ENCODE assay signal across 8 mouse cellular contexts in the genomic region with DNA sequence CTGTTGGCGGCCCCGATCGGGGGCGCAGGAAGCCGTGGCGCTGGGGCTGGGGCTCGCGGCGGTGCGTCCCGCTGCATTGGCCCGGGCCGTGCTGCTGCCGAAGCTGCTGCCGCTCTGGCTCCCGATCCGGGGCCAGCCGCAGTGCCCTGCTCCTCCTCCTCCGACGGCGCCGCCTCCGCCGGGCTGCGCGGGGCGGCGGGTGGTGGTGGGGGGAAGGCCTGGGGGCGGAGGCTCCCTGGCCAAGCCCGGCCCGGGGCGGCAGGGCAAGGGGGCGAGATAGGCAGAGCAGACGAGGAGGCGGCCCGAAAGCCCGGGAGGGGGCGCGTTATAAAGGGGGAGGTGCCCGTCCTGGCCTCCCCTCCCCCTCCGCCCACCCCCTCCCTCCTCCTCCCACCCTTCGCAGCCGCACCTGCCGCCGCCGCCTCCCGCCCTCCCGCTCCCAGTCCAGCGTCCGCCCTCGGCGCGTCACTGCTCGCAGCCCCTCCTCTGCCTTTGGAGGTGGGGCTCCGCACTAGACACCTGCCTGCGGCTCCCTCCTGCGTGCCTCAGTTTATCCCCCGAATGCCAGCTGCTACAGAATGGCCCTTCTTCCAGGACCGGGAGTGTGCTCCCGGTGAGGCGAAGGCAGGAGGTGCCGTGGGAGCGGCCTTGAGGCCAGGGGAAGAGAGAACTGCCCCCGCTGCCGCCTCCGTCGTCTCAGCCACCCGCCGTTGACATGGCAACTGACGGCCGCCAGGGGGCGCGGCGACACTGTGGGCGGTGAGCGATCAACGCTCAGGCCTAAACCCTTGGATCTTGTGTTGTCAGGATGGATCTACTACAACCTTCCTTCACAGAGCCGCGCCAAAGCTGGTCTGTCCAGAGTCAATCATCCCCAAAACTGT. TPM values are rescaled to one million over a fixed set of nuclear protein-coding genes. Genes with fewer than 3 reads are reported as not detected.
A peak's percentile ranks its signal among the peaks of the same experiment; 100 is the strongest.
DNase-seq lines count a peak whose midpoint lies in the region; ATAC-seq and TF ChIP-seq lines count a peak whose summit lies in the region.

A gene (minus strand): TSS at position 143 of the 884 bp plus-strand sequence.

- peak; percentile 91 for ATAC-seq in embryonic facial prominence, embryonic 14.5 days (ENCODE audit: low read depth)
- peak; percentile 89 for ATAC-seq in limb, embryonic 14.5 days (ENCODE audit: low FRiP score, low read depth)
- ATAC-seq in midbrain, postnatal 0 days (ENCODE audit: low FRiP score) = peak; percentile 91

- H3K36me3 ChIP-seq in embryonic facial prominence, embryonic 14.5 days (ENCODE audit: control insufficient read depth, insufficient read depth, low read length) = peaks cover 25% of the 10 kb centered on the region
- peaks cover 31% of the 10 kb centered on the region for H3K36me3 ChIP-seq in limb, embryonic 14.5 days (ENCODE audit: control insufficient read depth, insufficient read depth, low read length)
- H3K36me3 ChIP-seq in midbrain, postnatal 0 days (ENCODE audit: insufficient read depth, low read length) = peaks cover 22% of the 10 kb centered on the region

- H3K9ac ChIP-seq in embryonic facial prominence, embryonic 14.5 days (ENCODE audit: low read depth, low read length) = peak within 1 kb of the TSS; percentile 86
- peak within 1 kb of the TSS; percentile 84 for H3K9ac ChIP-seq in limb, embryonic 14.5 days (ENCODE audit: low read depth, low read length, severe bottlenecking)
- peak within 1 kb of the TSS; percentile 86 for H3K9ac ChIP-seq in midbrain, postnatal 0 days (replicated peaks; ENCODE audit: low read length, poor library complexity, severe bottlenecking)

- H3K9me3 ChIP-seq in embryonic facial prominence, embryonic 14.5 days (ENCODE audit: control insufficient read depth, low read length) = no peaks in the 10 kb centered on the region
- no peaks in the 10 kb centered on the region for H3K9me3 ChIP-seq in limb, embryonic 14.5 days (ENCODE audit: control insufficient read depth, low read length)
- H3K9me3 ChIP-seq in midbrain, postnatal 0 days (ENCODE audit: low read length) = no peaks in the 10 kb centered on the region

- TF ChIP-seq CTCF in midbrain, postnatal 0 days (IDR thresholded peaks at IDR 0.05) = peak; percentile 99

- peak within 1 kb of the TSS; percentile 78 for H3K4me2 ChIP-seq in embryonic facial prominence, embryonic 14.5 days (ENCODE audit: low read depth, low read length)
- H3K4me2 ChIP-seq in limb, embryonic 14.5 days (replicated peaks; ENCODE audit: low read depth, low read length, severe bottlenecking) = peak within 1 kb of the TSS; percentile 79
- H3K4me2 ChIP-seq in midbrain, postnatal 0 days (ENCODE audit: low read depth, low read length, poor library complexity, severe bottlenecking) = peak within 1 kb of the TSS; percentile 97

- 0% methylated on average over 24 of the region's 79 CpGs for WGBS in embryonic facial prominence, embryonic 14.5 days
- WGBS in limb, embryonic 14.5 days = 2% methylated on average over 33 of the region's 79 CpGs
- WGBS in midbrain, postnatal 0 days = under 1% methylated on average over 37 of the region's 79 CpGs

- 0 out of 2 replicates have a peak, but pooled peaks cover 3% of the 10 kb centered on the region for H3K4me1 ChIP-seq in embryonic facial prominence, embryonic 14.5 days (ENCODE audit: control insufficient read depth, insufficient read depth, low read length)
- H3K4me1 ChIP-seq in limb, embryonic 14.5 days (ENCODE audit: control insufficient read depth, insufficient read depth, low read length) = peaks cover 16% of the 10 kb centered on the region
- peaks cover 8% of the 10 kb centered on the region; the same call in 1 of the 2 replicates for H3K4me1 ChIP-seq in midbrain, postnatal 0 days (ENCODE audit: insufficient read depth, low read length)

- H3K27ac ChIP-seq in embryonic facial prominence, embryonic 14.5 days (replicated peaks; ENCODE audit: low read depth, low read length) = peak within 1 kb of the TSS; percentile 95
- peak within 1 kb of the TSS; percentile 95 for H3K27ac ChIP-seq in limb, embryonic 14.5 days (replicated peaks; ENCODE audit: low read depth, low read length)
- peak within 1 kb of the TSS; percentile 92 for H3K27ac ChIP-seq in midbrain, postnatal 0 days (ENCODE audit: low read depth, low read length)

- TF ChIP-seq POLR2A in limb, embryonic 14.5 days (IDR thresholded peaks at IDR 0.05; ENCODE audit: borderline replicate concordance, extremely low read depth, insufficient read depth, insufficient read length) = no peak

- peak within 1 kb of the TSS; percentile 91 for H3K4me3 ChIP-seq in embryonic facial prominence, embryonic 14.5 days (ENCODE audit: low read depth, low read length)
- peak within 1 kb of the TSS; percentile 88 for H3K4me3 ChIP-seq in limb, embryonic 14.5 days (replicated peaks; ENCODE audit: low read length)
- H3K4me3 ChIP-seq in midbrain, postnatal 0 days (ENCODE audit: low read depth, low read length) = peak within 1 kb of the TSS; percentile 90

- DNase-seq in 3T3-L1 (ENCODE audit: low read depth, low spot score) = peak; percentile 92
- peak; percentile 86 to 88 for DNase-seq in adrenal gland, postnatal 4 days (ENCODE audit: low spot score in 2 of 2)
- DNase-seq in embryonic facial prominence, embryonic 14.5 days (ENCODE audit: low spot score) = peak; percentile 94
- peak; percentile 92 for DNase-seq in heart, adult 8-10 months (ENCODE audit: low spot score)
- peak; percentile 94 for DNase-seq in kidney, adult 9 months
- peak; percentile 87 for DNase-seq in limb, embryonic 14.5 days (ENCODE audit: low spot score)
- DNase-seq in midbrain, postnatal 0 days (ENCODE audit: low spot score) = peak; percentile 92
- DNase-seq in spleen, postnatal 14 days (ENCODE audit: low spot score in 2 of 2) = peak; percentile 84 to 93

- H3K27me3 ChIP-seq in embryonic facial prominence, embryonic 14.5 days (replicated peaks; ENCODE audit: control insufficient read depth, insufficient read depth, low read length) = no peaks in the 10 kb centered on the region
- no peaks in the 10 kb centered on the region for H3K27me3 ChIP-seq in limb, embryonic 14.5 days (ENCODE audit: control insufficient read depth, insufficient read depth, low read length)
- H3K27me3 ChIP-seq in midbrain, postnatal 0 days (ENCODE audit: insufficient read depth, low read length) = no peaks in the 10 kb centered on the region

RNA-seq across cellular contexts. Expression of the gene that starts here (rescaled TPM):
- 100 to 1,000 TPM; 102 to 105 TPM for total RNA-seq in adrenal gland, postnatal 4 days (2021)
- 67.4 and 82.3 TPM in 2 replicates for polyA plus RNA-seq in embryonic facial prominence, embryonic 14.5 days (2014; fragmentation: Nextera tagmentation; extraction: Ambion mirVana)
- 10 to 100 TPM; 23.3 to 27.1 (median 25.7) TPM for total RNA-seq in heart, adult 8-10 months (2022)
- polyA plus RNA-seq in limb, embryonic 14.5 days (2012; rRNA removed) = 211 and 240 TPM in 2 replicates
- 84.7 and 87.1 TPM in 2 replicates for polyA plus RNA-seq in limb, embryonic 14.5 days (2014; fragmentation: Nextera tagmentation; extraction: Ambion mirVana)
- total RNA-seq in midbrain, postnatal 0 days (2014; rRNA removed) = 88.1 and 92.4 TPM in 2 replicates
- polyA plus RNA-seq in midbrain, postnatal 0 days (2015; fragmentation: Nextera tagmentation; extraction: Ambion mirVana) = 58.2 and 59.4 TPM in 2 replicates

Comparison
In these comparisons a context has a peak if more than half of its experiments do, and no peak if none do; other contexts are left out.
1. Peak in every context shown above with its lines: DNase-seq, ATAC-seq, H3K4me3 ChIP-seq and H3K27ac ChIP-seq.